Mouse (Mus musculus) MEL (cell line): Measurements from ENCODE around the gene Cntnap2. TPM values are rescaled to one million over a fixed set of nuclear protein-coding genes. Genes with fewer than 3 reads are reported as not detected.

Experiments
- DNase-seq: peaks from one replicate; pipeline ENCODE4 v3.0.0; 2011; ENCODE audit warnings: low read depth, low spot score
- H3K27ac ChIP-seq: 2 replicates; pipeline ENCODE4 v1.5.1; 2012; ENCODE audit warnings: low read depth, mild to moderate bottlenecking, control low read depth, low read length, moderate library complexity; ENCODE audit not compliant: control insufficient read depth
- H3K27me3 ChIP-seq, 2 experiments: fragments of 150-350 bp in 1 of 2; sonication (generic) in 1 of 2; 2 replicates each; pipeline ENCODE4 v1.6.1; 2012; ENCODE audit warnings: low read length in 2 of 2, mild to moderate bottlenecking in 2 of 2, improper control_type of control experiment in 1 of 2, moderate library complexity in 1 of 2; ENCODE audit not compliant: insufficient read depth in 2 of 2, control insufficient read depth in 1 of 2
- H3K36me3 ChIP-seq, 2 experiments: 2 replicates each; pipeline ENCODE4 v1.6.1; 2012 to 2014; ENCODE audit warnings: low read length in 2 of 2, improper control_type of control experiment in 1 of 2, inconsistent platforms in 1 of 2, mild to moderate bottlenecking in 1 of 2; ENCODE audit not compliant: insufficient read depth in 2 of 2, control insufficient read depth in 1 of 2
- H3K4me1 ChIP-seq, 2 experiments: fragments of 150-350 bp in 1 of 2; sonication (generic) in 1 of 2; 2 replicates each; pipeline ENCODE4 v1.6.1; 2012; ENCODE audit warnings: low read length in 2 of 2, improper control_type of control experiment in 1 of 2, mild to moderate bottlenecking in 1 of 2; ENCODE audit not compliant: insufficient read depth in 2 of 2, control insufficient read depth in 1 of 2
- H3K4me3 ChIP-seq, 2 experiments: fragments of 150-350 bp in 1 of 2; sonication (generic) in 1 of 2; 2 replicates each; pipeline ENCODE4 v1.5.1; 2012; ENCODE audit warnings: low read depth in 2 of 2, low read length in 2 of 2, mild to moderate bottlenecking in 2 of 2, moderate library complexity in 2 of 2, control low read depth in 1 of 2, improper control_type of control experiment in 1 of 2; ENCODE audit not compliant: control insufficient read depth in 1 of 2, insufficient read depth in 1 of 2
- H3K79me2 ChIP-seq: 2 replicates; pipeline ENCODE4 v1.6.1; 2012; ENCODE audit warnings: mild to moderate bottlenecking, low read length, moderate library complexity; ENCODE audit not compliant: control insufficient read depth, poor library complexity, insufficient read depth
- H3K9ac ChIP-seq: 2 replicates; pipeline ENCODE4 v1.6.1; 2012; ENCODE audit warnings: low read depth, mild to moderate bottlenecking, control low read depth, low read length, moderate library complexity; ENCODE audit not compliant: control insufficient read depth, poor library complexity, severe bottlenecking
- H3K9me3 ChIP-seq: fragments of 150-350 bp; sonication (generic); replicated peaks from 2 replicates; pipeline ENCODE4 v1.6.1; 2012; ENCODE audit warnings: mild to moderate bottlenecking, low read length, improper control_type of control experiment, moderate library complexity; ENCODE audit not compliant: insufficient read depth
- BHLHE40 ChIP-seq: IDR thresholded peaks from 2 replicates; pipeline ENCODE4 v1.6.1; 2012; ENCODE audit warnings: low read depth, mild to moderate bottlenecking, inconsistent platforms, low read length, improper control_type of control experiment, borderline replicate concordance
- CHD2 ChIP-seq: IDR thresholded peaks from 2 replicates; pipeline ENCODE4 v1.6.1; 2011; ENCODE audit warnings: low read length, improper control_type of control experiment
- ETS1 ChIP-seq: IDR thresholded peaks from 2 replicates; pipeline ENCODE4 v1.6.1; 2012; ENCODE audit warnings: low read depth, mild to moderate bottlenecking, inconsistent platforms, low read length, improper control_type of control experiment, moderate library complexity
- GABPA ChIP-seq: IDR thresholded peaks from 2 replicates; pipeline ENCODE4 v1.6.1; 2012; ENCODE audit warnings: low read depth, mild to moderate bottlenecking, inconsistent platforms, low read length, improper control_type of control experiment, moderate library complexity
- HCFC1 ChIP-seq: IDR thresholded peaks from 2 replicates; pipeline ENCODE4 v1.6.1; 2012; ENCODE audit warnings: low read depth, mild to moderate bottlenecking, inconsistent platforms, low read length, improper control_type of control experiment, moderate library complexity
- JUND ChIP-seq: IDR thresholded peaks from 2 replicates; pipeline ENCODE4 v1.6.1; 2011; ENCODE audit warnings: low read depth, mild to moderate bottlenecking, improper control_type of control experiment, low read length
- KAT2A ChIP-seq: conservative IDR thresholded peaks from 2 replicates; pipeline ENCODE4 v1.6.1; 2012; ENCODE audit warnings: low read depth, low read length, improper control_type of control experiment, inconsistent platforms
- MAFK ChIP-seq: IDR thresholded peaks from 2 replicates; pipeline ENCODE4 v1.6.1; 2011; ENCODE audit warnings: low read depth, mild to moderate bottlenecking, low read length, improper control_type of control experiment, borderline replicate concordance
- MAX ChIP-seq: IDR thresholded peaks from 2 replicates; pipeline ENCODE4 v1.6.1; 2011; ENCODE audit warnings: low read length, improper control_type of control experiment
- MAZ ChIP-seq: IDR thresholded peaks from 2 replicates; pipeline ENCODE4 v1.6.1; 2012; ENCODE audit warnings: low read depth, mild to moderate bottlenecking, inconsistent platforms, low read length, improper control_type of control experiment
- MEF2A ChIP-seq: IDR thresholded peaks from 2 replicates; pipeline ENCODE4 v1.6.1; 2014; ENCODE audit warnings: low read depth, mild to moderate bottlenecking, inconsistent platforms, low read length, improper control_type of control experiment; ENCODE audit not compliant: poor library complexity, insufficient replicate concordance, severe bottlenecking; ENCODE audit errors: extremely low read depth
- MXI1 ChIP-seq: IDR thresholded peaks from 2 replicates; pipeline ENCODE4 v1.6.1; 2011; ENCODE audit warnings: mild to moderate bottlenecking, low read depth, low read length, improper control_type of control experiment
- POLR2A ChIP-seq, 2 experiments: IDR thresholded peaks; 2 replicates each; pipeline ENCODE4 v1.6.1; 2011 to 2012; ENCODE audit warnings: low read length in 2 of 2, mild to moderate bottlenecking in 2 of 2, control low read depth in 1 of 2, improper control_type of control experiment in 1 of 2, low read depth in 1 of 2, moderate library complexity in 1 of 2; ENCODE audit not compliant: control insufficient read depth in 1 of 2, insufficient read depth in 1 of 2, poor library complexity in 1 of 2
- RAD21 ChIP-seq: IDR thresholded peaks from 2 replicates; pipeline ENCODE4 v1.6.1; 2011; ENCODE audit warnings: mild to moderate bottlenecking, low read depth, low read length, improper control_type of control experiment
- SIN3A ChIP-seq: IDR thresholded peaks from 2 replicates; pipeline ENCODE4 v1.6.1; 2012; ENCODE audit warnings: low read length, improper control_type of control experiment, inconsistent platforms
- SMC3 ChIP-seq: IDR thresholded peaks from 2 replicates; pipeline ENCODE4 v1.6.1; 2011; ENCODE audit warnings: low read depth, low read length, improper control_type of control experiment
- TAL1 ChIP-seq: IDR thresholded peaks from 2 replicates; pipeline ENCODE4 v1.6.1; 2012; ENCODE audit warnings: mild to moderate bottlenecking, inconsistent platforms, low read length, moderate library complexity, mixed read lengths
- TBP ChIP-seq: IDR thresholded peaks from 2 replicates; pipeline ENCODE4 v1.8.0; 2011; ENCODE audit warnings: low read depth, low read length, improper control_type of control experiment
- TCF12 ChIP-seq: IDR thresholded peaks from 2 replicates; pipeline ENCODE4 v1.6.1; 2014; ENCODE audit warnings: low read depth, mild to moderate bottlenecking, inconsistent platforms, low read length, improper control_type of control experiment, moderate library complexity
- UBTF ChIP-seq: IDR thresholded peaks from 2 replicates; pipeline ENCODE4 v1.6.1; 2012; ENCODE audit warnings: low read depth, mild to moderate bottlenecking, inconsistent platforms, low read length, improper control_type of control experiment, moderate library complexity, borderline replicate concordance; ENCODE audit not compliant: insufficient read depth
- USF2 ChIP-seq, 2 experiments: IDR thresholded peaks; 2 replicates each; pipeline ENCODE4 v1.6.1; 2011 to 2012; ENCODE audit warnings: improper control_type of control experiment in 2 of 2, low read length in 2 of 2, borderline replicate concordance in 1 of 2, inconsistent platforms in 1 of 2, low read depth in 1 of 2, mild to moderate bottlenecking in 1 of 2; ENCODE audit not compliant: insufficient read depth in 1 of 2
- ZC3H11A ChIP-seq: IDR thresholded peaks from 2 replicates; pipeline ENCODE4 v1.6.1; 2012; ENCODE audit warnings: low read depth, mild to moderate bottlenecking, inconsistent platforms, low read length, improper control_type of control experiment
- ZKSCAN1 ChIP-seq: IDR thresholded peaks from 2 replicates; pipeline ENCODE4 v1.6.1; 2012; ENCODE audit warnings: low read depth, mild to moderate bottlenecking, inconsistent platforms, low read length, improper control_type of control experiment, moderate library complexity
- ZMIZ1 ChIP-seq: IDR thresholded peaks from 2 replicates; pipeline ENCODE4 v1.6.1; 2012; ENCODE audit warnings: low read depth, mild to moderate bottlenecking, inconsistent platforms, low read length, improper control_type of control experiment, moderate library complexity
- ZNF384 ChIP-seq: IDR thresholded peaks from 2 replicates; pipeline ENCODE4 v1.6.1; 2012; ENCODE audit warnings: low read depth, mild to moderate bottlenecking, inconsistent platforms, low read length, improper control_type of control experiment
- polyA plus RNA-seq, 2 experiments: library from polyadenylated mRNA; stranded (reverse) in 1 of 2; unstranded in 1 of 2; fragments of >175 nt in 1 of 2; fragments of >200 nt in 1 of 2; gene quantifications; 2 replicates each; pipeline versions ENCODE4 v1.2.1 to v1.2.4; 2012; ENCODE audit warnings: low replicate concordance in 2 of 2, low read depth in 1 of 2; ENCODE audit not compliant: insufficient read length in 2 of 2, insufficient read depth in 1 of 2, missing spikeins in 1 of 2
- total RNA-seq: library from RNA; depleted of rRNA; stranded (reverse); fragments of 300-350 nt; gene quantifications from 2 replicates; pipeline ENCODE4 v1.2.3, GENCODE M21; 2012

The Cntnap2 gene
- total and polyA plus RNA-seq, 3 experiments = 0.01 TPM; not detected in 2

DNA sequence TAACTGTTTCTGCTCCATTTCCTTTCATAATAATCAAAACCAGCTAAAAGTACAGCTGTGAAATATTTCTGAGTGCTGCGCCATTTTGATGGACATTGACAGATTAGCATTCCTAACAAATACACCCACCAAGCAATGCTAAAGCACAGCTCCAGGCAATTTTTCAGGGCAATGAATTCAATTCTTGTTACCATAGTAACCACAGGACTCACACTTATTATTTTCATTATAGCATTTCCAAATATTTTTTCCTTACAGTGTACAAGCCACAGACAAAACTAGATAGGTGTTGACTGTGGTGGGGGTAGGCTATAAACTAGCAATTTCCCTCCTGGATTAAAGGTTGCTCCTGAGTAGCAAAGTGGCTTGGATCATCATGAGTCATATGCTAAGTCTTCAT is 2284.1 kb downstream of the Cntnap2 start:
- Histone ChIP-seq H3K4me3 (no peak overlapping the region), H3K9ac (no peak overlapping the region), H3K4me1 (no peaks in the 10 kb centered on the region), H3K79me2 (no peaks in the 10 kb centered on the region), H3K36me3 (no peaks in the 10 kb centered on the region), H3K27me3 (peaks cover 3 to 4% of the 10 kb centered on the region in 2 experiments), H3K9me3 (no peaks in the 10 kb centered on the region), H3K27ac (no peak overlapping the region)
- TF ChIP-seq MAX = no peak
- TF ChIP-seq ZNF384 = no peak
- TF ChIP-seq POLR2A (IDR thresholded peaks at IDR 0.05; ENCODE audit: control insufficient read depth in 1 of 2, insufficient read depth in 1 of 2, low read depth in 1 of 2, low read length in 2 of 2, poor library complexity in 1 of 2) = no peak
- DNase-seq = no peak

DNA sequence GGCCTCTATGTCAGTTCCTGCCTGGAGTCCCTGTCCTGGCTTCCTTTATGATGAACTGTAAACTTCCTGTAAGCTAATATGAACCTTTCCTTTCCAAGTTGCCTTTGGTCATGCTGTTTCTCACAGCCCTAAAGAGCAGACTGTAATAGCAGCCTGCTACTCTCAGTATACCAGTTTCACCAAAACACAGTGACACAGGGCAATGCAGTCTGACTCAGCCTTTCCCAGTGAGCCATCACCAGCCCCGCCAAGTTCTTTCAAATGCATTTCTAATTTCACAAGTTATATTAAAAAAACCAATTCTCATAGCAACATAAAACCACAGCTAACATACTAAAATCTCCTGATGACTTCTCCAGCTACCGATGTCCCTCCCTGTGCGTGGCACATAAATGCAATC is 2285.5 kb downstream of the Cntnap2 start:
- no peak overlapping the region for H3K4me3 ChIP-seq
- no peaks in the 10 kb centered on the region for H3K4me1 ChIP-seq
- no peak for DNase-seq
- H3K27me3 ChIP-seq = peaks cover 3 to 4% of the 10 kb centered on the region in 2 experiments
- no peak for TF ChIP-seq ZC3H11A
- TF ChIP-seq TBP = no peak
- no peak for TF ChIP-seq SIN3A
- no peak for TF ChIP-seq ZMIZ1
- no peak for TF ChIP-seq CHD2
- no peak for TF ChIP-seq GABPA
- TF ChIP-seq RAD21 = no peak
- TF ChIP-seq MXI1 = no peak
- TF ChIP-seq USF2 (IDR thresholded peaks at IDR 0.05; ENCODE audit: borderline replicate concordance in 1 of 2, insufficient read depth in 1 of 2, low read depth in 1 of 2, low read length in 2 of 2) = no peak
- no peak for TF ChIP-seq BHLHE40
- TF ChIP-seq ETS1 = no peak
- H3K36me3 ChIP-seq = no peaks in the 10 kb centered on the region
- H3K9ac ChIP-seq = no peak overlapping the region
- H3K79me2 ChIP-seq = no peaks in the 10 kb centered on the region
- no peaks in the 10 kb centered on the region for H3K9me3 ChIP-seq
- H3K27ac ChIP-seq = no peak overlapping the region

DNA sequence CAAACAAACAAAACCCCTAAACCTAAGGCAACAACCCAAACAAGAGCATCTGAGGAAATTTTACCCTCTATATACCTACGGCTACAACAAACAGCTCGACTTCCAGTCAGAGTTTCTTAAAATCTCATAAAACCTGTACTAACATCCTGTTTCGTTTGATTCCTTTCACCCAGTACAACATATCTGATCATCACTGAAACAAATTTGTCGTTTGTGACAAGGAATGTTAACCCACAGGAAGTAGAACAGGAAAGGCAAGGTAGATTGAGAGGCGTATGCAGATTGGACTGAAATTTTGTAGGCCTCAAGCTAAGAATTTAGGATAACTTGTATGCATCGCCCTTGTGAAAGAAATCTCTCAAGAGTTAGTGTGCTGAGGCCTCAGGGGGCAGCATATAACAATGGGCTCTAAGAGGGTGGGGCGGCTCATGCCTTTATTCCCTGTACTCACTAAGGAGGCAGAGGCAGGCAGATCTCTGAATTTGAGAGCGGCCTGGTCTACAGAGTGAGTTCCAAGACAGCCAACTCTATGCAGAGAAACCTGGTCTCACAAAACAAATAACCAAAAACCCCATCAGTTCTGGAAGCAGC is 2291.0 kb downstream of the Cntnap2 start:
- DNase-seq = no peak
- Histone ChIP-seq H3K27me3 (no peaks in the 10 kb centered on the region; a peak in 3 of 4 replicates), H3K36me3 (no peaks in the 10 kb centered on the region), H3K9ac (no peak overlapping the region), H3K4me1 (no peaks in the 10 kb centered on the region), H3K27ac (no peak overlapping the region), H3K9me3 (no peaks in the 10 kb centered on the region), H3K79me2 (no peaks in the 10 kb centered on the region), H3K4me3 (no peak overlapping the region)
- no peak for TF ChIP-seq ZC3H11A
- TF ChIP-seq TAL1 = no peak
- no peak for TF ChIP-seq BHLHE40
- no peak for TF ChIP-seq TCF12
- TF ChIP-seq UBTF = no peak
- TF ChIP-seq MAFK = no peak
- no peak for TF ChIP-seq POLR2A (IDR thresholded peaks at IDR 0.05; ENCODE audit: control insufficient read depth in 1 of 2, insufficient read depth in 1 of 2, low read depth in 1 of 2, low read length in 2 of 2, poor library complexity in 1 of 2)
- TF ChIP-seq SMC3 = no peak
- no peak for TF ChIP-seq MAZ
- TF ChIP-seq JUND = no peak
- TF ChIP-seq ZKSCAN1 = no peak
- TF ChIP-seq HCFC1 = no peak
- TF ChIP-seq KAT2A = no peak
- TF ChIP-seq MAX = no peak
- TF ChIP-seq MEF2A = no peak
- no peak for TF ChIP-seq TBP
- TF ChIP-seq MXI1 = no peak
- TF ChIP-seq ETS1 = no peak
